Mouse (Mus musculus) spleen, adult 2 months (tissue): ENCODE measurements around the gene Pelo. TPM values are rescaled to one million over a fixed set of nuclear protein-coding genes. Genes with fewer than 3 reads are reported as not detected.

ENCODE experiments used
- DNase-seq, 2 experiments: peaks; one replicate each; pipeline versions ENCODE4 v3.0.0 to v3.0.0-alpha.2; 2012 to 2021; ENCODE audit warnings: low spot score in 2 of 2, low read depth in 1 of 2
- H3K27ac ChIP-seq: fragments of 200-500 bp; 2 replicates; pipeline ENCODE4 v1.5.1; 2012; ENCODE audit warnings: low read length, inconsistent platforms; ENCODE audit not compliant: insufficient read depth
- H3K27me3 ChIP-seq: fragments of 200-500 bp; 2 replicates; pipeline ENCODE4 v1.6.1; 2012; ENCODE audit warnings: mild to moderate bottlenecking, moderate library complexity, low read length, inconsistent platforms; ENCODE audit not compliant: control insufficient read depth, insufficient read depth
- H3K36me3 ChIP-seq: fragments of 200-500 bp; 2 replicates; pipeline ENCODE4 v1.6.1; 2012; ENCODE audit warnings: mild to moderate bottlenecking, low read length, inconsistent platforms; ENCODE audit not compliant: control insufficient read depth, insufficient read depth
- H3K4me1 ChIP-seq: fragments of 200-500 bp; 2 replicates; pipeline ENCODE4 v1.6.1; 2011; ENCODE audit warnings: inconsistent platforms; ENCODE audit not compliant: control insufficient read depth, insufficient read depth, insufficient read length
- H3K4me3 ChIP-seq: fragments of 200-500 bp; 2 replicates; pipeline ENCODE4 v1.5.1; 2011; ENCODE audit warnings: mild to moderate bottlenecking, inconsistent platforms; ENCODE audit not compliant: insufficient read depth, insufficient read length; ENCODE audit errors: extremely low read depth
- CTCF ChIP-seq: fragments of 200-500 bp; IDR thresholded peaks from 2 replicates; pipeline ENCODE4 v1.5.1; 2011; ENCODE audit warnings: mild to moderate bottlenecking, inconsistent platforms; ENCODE audit not compliant: insufficient read depth, insufficient read length, insufficient replicate concordance; ENCODE audit errors: extremely low read depth
- POLR2A ChIP-seq: fragments of 200-500 bp; IDR thresholded peaks from 2 replicates; pipeline ENCODE4 v1.6.1; 2011; ENCODE audit warnings: low read depth, low read length, inconsistent platforms
- WGBS: fragments of 180-500 bp; shearing (Covaris S2); methylation state at CpG from one replicate; pipeline ENCODE4 v1.1.7; 2018; 5-methylcytosine and 5-hydroxymethylcytosine counted together
- polyA plus RNA-seq: library from polyadenylated mRNA; depleted of rRNA; stranded (reverse); fragments of >200 nt; gene quantifications from 2 replicates; pipeline ENCODE4 v1.2.3, GENCODE M21; 2012

The Pelo gene
- polyA plus RNA-seq, 1 experiment, result 17.3 TPM

DNA sequence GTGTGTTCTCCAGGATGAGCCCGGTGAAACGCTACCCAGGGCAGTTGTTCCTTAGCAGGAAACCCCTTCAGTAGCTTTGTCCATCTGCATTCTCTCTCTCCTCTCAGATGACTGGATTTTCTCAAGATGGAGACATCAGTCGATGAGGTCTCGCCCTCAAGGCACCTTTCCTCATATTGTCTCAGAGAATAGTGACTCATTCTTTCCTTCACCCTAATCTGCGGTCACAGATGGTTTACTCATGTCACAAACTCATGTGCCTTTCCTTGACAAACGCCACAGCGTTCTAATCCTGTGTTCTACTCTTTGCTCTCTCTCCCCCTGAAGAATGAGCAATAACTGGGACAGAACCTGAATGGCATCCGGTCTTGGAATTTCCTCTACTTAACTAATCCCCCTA is 17.4 kb upstream of the Pelo start:
- 74% methylated on average over 8 of the region's 8 CpGs for WGBS

DNA sequence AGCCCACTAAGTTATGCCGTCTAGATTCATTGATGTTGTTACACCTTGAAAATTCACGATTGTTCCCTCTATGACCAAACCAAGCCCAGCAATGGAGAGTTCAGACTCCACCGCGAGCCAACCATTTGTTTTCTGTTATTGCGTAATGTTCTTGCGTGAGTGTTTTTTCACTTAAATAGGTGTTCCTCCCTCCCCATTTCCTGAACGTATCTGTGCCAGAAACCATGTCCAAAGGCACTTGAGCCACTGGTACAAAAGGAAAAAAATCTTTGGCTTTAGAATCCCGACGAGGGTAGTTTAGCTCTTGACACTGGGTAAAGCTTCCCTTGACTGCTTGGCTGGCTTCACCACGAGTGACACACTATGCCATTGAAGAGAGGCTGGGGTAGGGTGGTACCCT is 16.2 kb upstream of the Pelo start:
- WGBS, result 81% methylated on average over 10 of the region's 10 CpGs
- Histone ChIP-seq H3K4me1 (no peaks in the 10 kb centered on the region; the same call in 1 of the 2 replicates), H3K4me3 (no peak overlapping the region), H3K27me3 (peaks cover 4% of the 10 kb centered on the region), H3K36me3 (no peaks in the 10 kb centered on the region), H3K27ac (no peak overlapping the region)
- DNase-seq, result no peak
- no peak for TF ChIP-seq POLR2A
- no peak for TF ChIP-seq CTCF

More for the DNA sequence above, 17.4 kb upstream of the Pelo start:
- no peak overlapping the region for H3K27ac ChIP-seq
- no peaks in the 10 kb centered on the region for H3K27me3 ChIP-seq
- H3K36me3 ChIP-seq, result no peaks in the 10 kb centered on the region
- no peak overlapping the region for H3K4me3 ChIP-seq
- DNase-seq, result no peak
- TF ChIP-seq POLR2A (no peak), CTCF (no peak)
- H3K4me1 ChIP-seq, result no peaks in the 10 kb centered on the region

DNA sequence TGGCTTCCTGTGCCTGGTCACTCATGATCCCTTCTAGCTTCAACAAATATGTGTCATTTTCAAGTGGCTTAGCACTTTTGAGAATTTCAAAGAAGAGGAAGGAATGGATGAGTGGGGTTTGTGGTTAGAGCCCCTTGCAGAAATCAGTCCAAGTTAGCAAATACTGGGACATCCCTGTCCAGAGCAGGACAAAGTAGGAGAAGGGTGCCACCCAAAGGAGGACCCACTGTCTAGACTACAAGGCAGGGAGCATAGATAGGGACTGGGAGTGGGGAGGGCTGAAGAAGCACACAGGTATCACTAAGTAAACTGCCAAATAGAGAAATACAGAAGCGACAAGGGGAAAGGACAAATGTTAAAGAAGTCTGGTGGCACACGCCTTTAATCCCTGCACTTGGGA is 12.8 kb upstream of the Pelo start:
- Histone ChIP-seq H3K4me3 (no peak overlapping the region), H3K27me3 (peaks cover 4% of the 10 kb centered on the region), H3K27ac (no peak overlapping the region), H3K4me1 (no peaks in the 10 kb centered on the region; the same call in 1 of the 2 replicates), H3K36me3 (no peaks in the 10 kb centered on the region)
- no peak for DNase-seq
- TF ChIP-seq POLR2A (no peak), CTCF (no peak)
- 97% methylated on average over 2 of the region's 2 CpGs for WGBS

- H3K27ac ChIP-seq, result peak within 1 kb of the TSS; percentile 56
- DNase-seq, result peak in 1 of 2 experiments; percentile 31
- 3% methylated on average over 39 of the region's 39 CpGs for WGBS
Measured at GRCm38 (mm10) chr13:115101355-115102191, 11.6 kb upstream of the Pelo start, which contains the start of the genes Gm49395 and Itga1. Gene Gm49395, minus strand, starts transcription at chr13:115101921. Gene Itga1, minus strand, starts transcription at chr13:115101964.

GRCm38 (mm10) chr13:115100381-115101177 is 10.6 kb upstream of the Pelo start:
- Histone ChIP-seq H3K27ac (peak overlapping the region; percentile 56; the same call in 1 of the 2 replicates), H3K27me3 (peaks cover 4% of the 10 kb centered on the region), H3K36me3 (no peaks in the 10 kb centered on the region), H3K4me3 (peak overlapping the region; percentile 48), H3K4me1 (peaks cover 2% of the 10 kb centered on the region; the same call in 1 of the 2 replicates)
- 72% methylated on average over 11 of the region's 11 CpGs for WGBS
- TF ChIP-seq POLR2A, result no peak
- no peak for TF ChIP-seq CTCF
- no peak for DNase-seq

More at GRCm38 (mm10) chr13:115101355-115102191, 11.6 kb upstream of the Pelo start, which contains the start of the genes Gm49395 and Itga1:
- Histone ChIP-seq H3K4me3 (peak within 1 kb of the TSS; percentile 48), H3K36me3 (no peaks in the 10 kb centered on the region), H3K4me1 (peaks cover 2% of the 10 kb centered on the region; the same call in 1 of the 2 replicates), H3K27me3 (peaks cover 4% of the 10 kb centered on the region)
- TF ChIP-seq POLR2A (no peak), CTCF (no peak)

DNA sequence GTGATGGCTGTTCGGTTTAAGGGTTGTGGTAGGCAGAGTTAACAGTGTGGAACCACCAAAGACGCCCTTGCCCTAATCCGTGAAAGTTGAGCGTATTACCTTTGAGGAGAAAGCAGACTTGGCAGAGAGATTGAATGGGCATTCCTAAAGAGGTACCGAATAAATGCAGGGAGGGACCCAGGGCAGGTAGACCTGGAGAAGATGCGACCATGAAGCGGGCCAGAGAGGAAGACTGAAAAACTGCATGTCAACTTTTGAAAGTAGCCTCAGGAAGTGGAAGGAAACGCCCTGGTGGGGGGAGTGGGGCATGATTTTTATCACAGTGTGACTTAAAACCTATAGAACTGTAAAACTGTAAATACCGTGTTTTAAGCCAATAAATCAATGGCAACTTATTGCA is 9.4 kb upstream of the Pelo start:
- TF ChIP-seq POLR2A (no peak), CTCF (no peak)
- DNase-seq, result no peak
- Histone ChIP-seq H3K27me3 (peaks cover 4% of the 10 kb centered on the region), H3K27ac (no peak overlapping the region; the same call in 1 of the 2 replicates), H3K4me3 (no peak overlapping the region), H3K36me3 (no peaks in the 10 kb centered on the region), H3K4me1 (peaks cover 2% of the 10 kb centered on the region; the same call in 1 of the 2 replicates)
- 75% methylated on average over 9 of the region's 9 CpGs for whole genome bisulfite sequencing
